Mouse (Mus musculus): ENCODE data around the gene Hddc3. TPM values are rescaled to one million over a fixed set of nuclear protein-coding genes. Genes with fewer than 3 reads are reported as not detected.

Gene Hddc3
- 21.6 and 29.0 TPM in 2 replicates for polyA plus RNA-seq (2015; fragmentation: Nextera tagmentation; extraction: Ambion mirVana)

- Histone ChIP-seq H3K27me3 (no peaks in the 10 kb centered on the region), H3K9ac (peak within 1 kb of the TSS; percentile 85), H3K36me3 (peaks cover 8% of the 10 kb centered on the region), H3K4me2 (peak within 1 kb of the TSS; percentile 86), H3K9me3 (0 out of 2 replicates have a peak, but pooled peaks cover 8% of the 10 kb centered on the region), H3K4me3 (peak within 1 kb of the TSS; percentile 58), H3K27ac (peak within 1 kb of the TSS; percentile 75), H3K4me1 (peaks cover 35% of the 10 kb centered on the region)
- WGBS: under 1% methylated on average over 25 of the region's 25 CpGs
- ATAC-seq (ENCODE audit: insufficient number of reproducible peaks, insufficient read depth, low FRiP score, low TSS enrichment, low read depth): 0 out of 2 replicates have a peak, but pooled peaks have one; percentile 6
These were observed at the start of gene Hddc3 for GRCm38 (mm10) chr7:80342858-80343257. Hddc3 (plus strand) TSS chr7:80343104.

GRCm38 (mm10) chr7:80294062-80294763 is 48.7 kb upstream of the Hddc3 start, which contains the start of gene Prc1:
Prc1 (plus strand) TSS chr7:80294450.
- peak; percentile 99 for ATAC-seq (ENCODE audit: insufficient number of reproducible peaks, insufficient read depth, low FRiP score, low TSS enrichment, low read depth)
- no peaks in the 10 kb centered on the region for H3K9me3 ChIP-seq
- peak within 1 kb of the TSS; percentile 88 for H3K27ac ChIP-seq
- H3K27me3 ChIP-seq: no peaks in the 10 kb centered on the region
- peak within 1 kb of the TSS; percentile 87 for H3K9ac ChIP-seq
- peak within 1 kb of the TSS; percentile 88 for H3K4me3 ChIP-seq
- H3K4me1 ChIP-seq: peaks cover 23% of the 10 kb centered on the region
- H3K4me2 ChIP-seq: peak within 1 kb of the TSS; percentile 72
- peaks cover 17% of the 10 kb centered on the region for H3K36me3 ChIP-seq
- WGBS: under 1% methylated on average over 52 of the region's 52 CpGs

- peak overlapping the region; percentile 88 for H3K4me3 ChIP-seq
- peak overlapping the region; percentile 72 for H3K4me2 ChIP-seq
- H3K4me1 ChIP-seq: peaks cover 23% of the 10 kb centered on the region
- peak overlapping the region; percentile 87 for H3K9ac ChIP-seq
- peak overlapping the region; percentile 88 for H3K27ac ChIP-seq
- ATAC-seq (ENCODE audit: insufficient number of reproducible peaks, insufficient read depth, low FRiP score, low TSS enrichment, low read depth): peak; percentile 56
- 9% methylated on average over 37 of the region's 37 CpGs for WGBS
- H3K9me3 ChIP-seq: no peaks in the 10 kb centered on the region
- H3K27me3 ChIP-seq: no peaks in the 10 kb centered on the region
- H3K36me3 ChIP-seq: peaks cover 18% of the 10 kb centered on the region
These were observed 47.9 kb upstream of the Hddc3 start for GRCm38 (mm10) chr7:80294764-80295648.

- ATAC-seq (ENCODE audit: insufficient number of reproducible peaks, insufficient read depth, low FRiP score, low TSS enrichment, low read depth): no peak
- peak overlapping the region; percentile 72 for H3K4me2 ChIP-seq
- H3K9ac ChIP-seq: 0 out of 2 replicates have a peak overlapping the region, but pooled peaks have one; percentile 11
- H3K4me3 ChIP-seq: no peak overlapping the region
- H3K27ac ChIP-seq: no peak overlapping the region
- no peaks in the 10 kb centered on the region for H3K27me3 ChIP-seq
- no peaks in the 10 kb centered on the region for H3K9me3 ChIP-seq
- H3K36me3 ChIP-seq: peaks cover 23% of the 10 kb centered on the region
- H3K4me1 ChIP-seq: peaks cover 23% of the 10 kb centered on the region
- WGBS: 91% methylated on average over 6 of the region's 6 CpGs
These were observed 46.4 kb upstream of the Hddc3 start for GRCm38 (mm10) chr7:80296462-80296861.

GRCm38 (mm10) chr7:80297041-80297440 is 45.9 kb upstream of the Hddc3 start:
- peaks cover 23% of the 10 kb centered on the region for H3K4me1 ChIP-seq
- H3K4me2 ChIP-seq: no peak overlapping the region
- H3K9me3 ChIP-seq: no peaks in the 10 kb centered on the region
- peaks cover 29% of the 10 kb centered on the region for H3K36me3 ChIP-seq
- ATAC-seq (ENCODE audit: insufficient number of reproducible peaks, insufficient read depth, low FRiP score, low TSS enrichment, low read depth): no peak
- no peak overlapping the region for H3K27ac ChIP-seq
- no peaks in the 10 kb centered on the region for H3K27me3 ChIP-seq
- H3K4me3 ChIP-seq: no peak overlapping the region
- 84% methylated on average over 3 of the region's 3 CpGs for WGBS
- 0 out of 2 replicates have a peak overlapping the region, but pooled peaks have one; percentile 27 for H3K9ac ChIP-seq

- Histone ChIP-seq H3K4me3 (no peak overlapping the region), H3K9ac (no peak overlapping the region), H3K27ac (no peak overlapping the region), H3K36me3 (peaks cover 41% of the 10 kb centered on the region), H3K9me3 (no peaks in the 10 kb centered on the region), H3K27me3 (no peaks in the 10 kb centered on the region), H3K4me1 (peaks cover 23% of the 10 kb centered on the region), H3K4me2 (no peak overlapping the region)
- WGBS: 92% methylated on average over 4 of the region's 4 CpGs
- no peak for ATAC-seq (ENCODE audit: insufficient number of reproducible peaks, insufficient read depth, low FRiP score, low TSS enrichment, low read depth)
These were observed 44.1 kb upstream of the Hddc3 start for GRCm38 (mm10) chr7:80298754-80299153.

- Histone ChIP-seq H3K27me3 (no peaks in the 10 kb centered on the region), H3K27ac (no peak overlapping the region), H3K4me1 (peaks cover 23% of the 10 kb centered on the region), H3K9me3 (no peaks in the 10 kb centered on the region), H3K4me3 (no peak overlapping the region), H3K4me2 (no peak overlapping the region), H3K9ac (no peak overlapping the region), H3K36me3 (peaks cover 50% of the 10 kb centered on the region)
- no peak for ATAC-seq (ENCODE audit: insufficient number of reproducible peaks, insufficient read depth, low FRiP score, low TSS enrichment, low read depth)
- 86% methylated on average over 3 of the region's 3 CpGs for WGBS
These were observed 43.3 kb upstream of the Hddc3 start for GRCm38 (mm10) chr7:80299568-80299967.

GRCm38 (mm10) chr7:80301522-80301921 is 41.4 kb upstream of the Hddc3 start:
- H3K4me3 ChIP-seq: no peak overlapping the region
- H3K27ac ChIP-seq: no peak overlapping the region
- no peak overlapping the region for H3K9ac ChIP-seq
- H3K27me3 ChIP-seq: no peaks in the 10 kb centered on the region
- H3K9me3 ChIP-seq: no peaks in the 10 kb centered on the region
- peaks cover 15% of the 10 kb centered on the region for H3K4me1 ChIP-seq
- WGBS: 89% methylated on average over 2 of the region's 2 CpGs
- H3K4me2 ChIP-seq: no peak overlapping the region
- no peak for ATAC-seq (ENCODE audit: insufficient number of reproducible peaks, insufficient read depth, low FRiP score, low TSS enrichment, low read depth)
- peaks cover 68% of the 10 kb centered on the region for H3K36me3 ChIP-seq

- Histone ChIP-seq H3K9ac (no peak overlapping the region), H3K27ac (no peak overlapping the region), H3K4me1 (no peaks in the 10 kb centered on the region), H3K4me2 (no peak overlapping the region), H3K4me3 (no peak overlapping the region), H3K36me3 (peaks cover 94% of the 10 kb centered on the region), H3K9me3 (no peaks in the 10 kb centered on the region), H3K27me3 (no peaks in the 10 kb centered on the region)
- WGBS: 72% methylated on average over 3 of the region's 3 CpGs
- ATAC-seq (ENCODE audit: insufficient number of reproducible peaks, insufficient read depth, low FRiP score, low TSS enrichment, low read depth): no peak
These were observed 35.1 kb upstream of the Hddc3 start for GRCm38 (mm10) chr7:80307766-80308165.

- no peak overlapping the region for H3K4me2 ChIP-seq
- no peak overlapping the region for H3K9ac ChIP-seq
- no peak for ATAC-seq (ENCODE audit: insufficient number of reproducible peaks, insufficient read depth, low FRiP score, low TSS enrichment, low read depth)
- H3K4me3 ChIP-seq: no peak overlapping the region
- H3K27me3 ChIP-seq: no peaks in the 10 kb centered on the region
- WGBS: 85% methylated on average over 7 of the region's 7 CpGs
- no peak overlapping the region for H3K27ac ChIP-seq
- no peaks in the 10 kb centered on the region for H3K9me3 ChIP-seq
- H3K4me1 ChIP-seq: no peaks in the 10 kb centered on the region
- peaks cover 96% of the 10 kb centered on the region for H3K36me3 ChIP-seq
These were observed 32.1 kb upstream of the Hddc3 start for GRCm38 (mm10) chr7:80310771-80311170.

- no peaks in the 10 kb centered on the region for H3K9me3 ChIP-seq
- peaks cover 87% of the 10 kb centered on the region for H3K36me3 ChIP-seq
- ATAC-seq (ENCODE audit: insufficient number of reproducible peaks, insufficient read depth, low FRiP score, low TSS enrichment, low read depth): no peak
- no peaks in the 10 kb centered on the region for H3K4me1 ChIP-seq
- no peak overlapping the region for H3K4me3 ChIP-seq
- 91% methylated on average over 2 of the region's 2 CpGs for WGBS
- no peaks in the 10 kb centered on the region for H3K27me3 ChIP-seq
- no peak overlapping the region for H3K27ac ChIP-seq
- no peak overlapping the region for H3K4me2 ChIP-seq
- H3K9ac ChIP-seq: no peak overlapping the region
These were observed 27.2 kb upstream of the Hddc3 start for GRCm38 (mm10) chr7:80315733-80316132.
